Mouse (Mus musculus): ENCODE measurements around the gene Ndst4.

Ndst4 gene

GRCm38 (mm10) chr3:125722953-125723352 lies 319.1 kb downstream of the Ndst4 start:
- no peak for DNase-seq (ENCODE audit: low read depth, low spot score)

- no peak for DNase-seq (ENCODE audit: low read depth, low spot score)
Observed at GRCm38 (mm10) chr3:125734945-125735344, 331.1 kb downstream of the Ndst4 start.

GRCm38 (mm10) chr3:125744468-125745141 lies 340.7 kb downstream of the Ndst4 start:
- no peak for DNase-seq (ENCODE audit: low read depth, low spot score)

GRCm38 (mm10) chr3:125745142-125745496 lies 341.2 kb downstream of the Ndst4 start:
- DNase-seq (ENCODE audit: low read depth, low spot score), result no peak

GRCm38 (mm10) chr3:125746367-125746766 lies 342.5 kb downstream of the Ndst4 start:
- no peak for DNase-seq (ENCODE audit: low read depth, low spot score)

GRCm38 (mm10) chr3:125756911-125757310 lies 353.0 kb downstream of the Ndst4 start:
- DNase-seq (ENCODE audit: low read depth, low spot score), result no peak

GRCm38 (mm10) chr3:125760711-125761110 lies 356.8 kb downstream of the Ndst4 start:
- no peak for DNase-seq (ENCODE audit: low read depth, low spot score)

Data from retina, adult 2 months (tissue).